Mouse (Mus musculus): ENCODE results near the gene Hoxd13. TPM values are rescaled to one million over a fixed set of nuclear protein-coding genes. Genes with fewer than 3 reads are reported as not detected.
A peak's percentile ranks its signal among the peaks of the same experiment; 100 is the strongest.

Hoxd13 gene
- total and polyA plus RNA-seq, 3 experiments = not detected

DNA sequence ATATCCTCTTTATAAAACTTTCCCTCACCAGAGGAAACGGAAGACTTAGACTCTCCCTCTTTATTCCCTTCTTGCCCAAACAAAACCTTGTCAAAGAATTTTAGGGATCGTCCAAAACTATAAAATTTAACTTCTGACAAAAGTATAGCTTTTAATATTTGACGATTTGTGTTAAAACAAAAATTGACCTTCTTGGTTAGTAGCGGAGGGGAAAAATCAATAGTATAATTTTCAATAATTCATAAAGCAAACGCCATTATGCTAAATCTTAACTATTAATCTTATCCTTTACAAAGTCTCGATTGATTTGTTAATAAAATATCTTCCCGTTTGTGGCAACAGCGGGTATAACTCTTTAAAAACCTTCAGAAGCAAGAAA is 22.2 kb downstream of the Hoxd13 start:
- H3K4me1 ChIP-seq (ENCODE audit: control insufficient read depth, insufficient read depth, low read length) = no peaks in the 10 kb centered on the region
- WGBS = 12% methylated on average over 8 of the region's 8 CpGs
- H3K9ac ChIP-seq (ENCODE audit: low read depth, low read length) = no peak overlapping the region
- no peak overlapping the region for H3K4me3 ChIP-seq
- DNase-seq = no peak
- H3K27me3 ChIP-seq (ENCODE audit: control insufficient read depth, insufficient read depth, low read length) = peaks cover 32% of the 10 kb centered on the region
- H3K36me3 ChIP-seq (ENCODE audit: control insufficient read depth, insufficient read depth, low read length) = no peaks in the 10 kb centered on the region
- TF ChIP-seq CTCF (IDR thresholded peaks at IDR 0.05) (no peak), POLR2A (IDR thresholded peaks at IDR 0.05; ENCODE audit: insufficient read depth, low read depth, low read length) (no peak), EP300 (IDR thresholded peaks at IDR 0.05; ENCODE audit: insufficient read depth, low read depth, low read length) (no peak)
- no peaks in the 10 kb centered on the region for H3K79me2 ChIP-seq (replicated peaks; ENCODE audit: control insufficient read depth, insufficient read depth, low read length)
- intact Hi-C loops (cut with DNase I) = loop anchor here (10.0 kb wide), 1 partner anchor 1416 kb away; the partner anchor contains the start of gene Sp9
- H3K27ac ChIP-seq = no peak overlapping the region

DNA sequence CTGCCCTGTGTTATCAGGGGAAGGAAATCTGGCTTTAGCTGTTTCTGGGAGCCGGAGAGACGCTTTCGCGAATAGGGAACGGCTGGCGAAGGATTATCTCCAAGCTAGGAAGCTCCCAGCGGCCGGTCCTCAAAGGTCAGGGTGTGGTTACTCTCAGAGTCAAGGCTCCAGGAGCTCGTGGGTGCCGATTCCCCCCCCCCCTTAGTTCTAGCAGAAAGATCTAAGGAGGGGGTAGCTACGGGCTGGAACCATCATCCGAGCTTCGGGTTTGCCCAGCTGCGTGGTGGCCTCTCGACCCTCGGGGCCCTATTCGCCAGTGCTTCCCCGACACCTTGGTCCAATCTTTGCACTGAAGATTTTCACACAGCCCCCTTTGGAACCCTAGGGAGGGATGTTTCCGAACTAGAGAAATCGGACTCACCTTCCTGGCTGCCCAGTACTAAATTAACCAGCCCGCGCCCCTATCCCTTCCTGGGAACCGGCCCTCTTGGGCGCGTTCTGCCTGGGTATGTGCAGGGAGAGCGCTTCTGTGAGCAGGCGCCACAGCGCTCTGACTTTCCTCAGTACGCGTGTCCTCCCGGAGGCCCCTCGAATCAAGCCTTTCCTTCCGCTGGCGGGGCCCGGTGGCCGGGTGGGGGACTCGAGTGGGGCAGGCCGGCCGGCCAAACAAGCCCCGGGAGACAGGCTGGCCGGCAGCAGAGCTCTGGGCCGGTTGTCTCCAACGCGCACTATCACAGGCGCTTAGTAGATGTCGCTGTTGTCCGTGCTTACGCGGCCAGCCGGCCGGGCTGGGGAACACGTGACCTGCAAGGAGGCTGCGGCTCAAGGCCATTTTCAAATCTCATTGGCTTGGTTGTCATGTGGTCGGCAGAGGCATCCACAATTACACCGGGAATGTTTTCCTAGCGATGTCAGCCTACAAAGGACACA is 23.2 kb downstream of the Hoxd13 start, which contains the start of gene Hoxd10:
TSS of gene Hoxd10 (plus strand) at position 903 of the 930 bp plus-strand sequence.
- peak; percentile 45 to 53 for DNase-seq
- Histone ChIP-seq H3K36me3 (ENCODE audit: control insufficient read depth, insufficient read depth, low read length) (no peaks in the 10 kb centered on the region), H3K4me1 (ENCODE audit: control insufficient read depth, insufficient read depth, low read length) (no peaks in the 10 kb centered on the region), H3K27ac (no peak within 1 kb of the TSS), H3K79me2 (replicated peaks; ENCODE audit: control insufficient read depth, insufficient read depth, low read length) (no peaks in the 10 kb centered on the region), H3K9ac (ENCODE audit: low read depth, low read length) (no peak within 1 kb of the TSS), H3K27me3 (ENCODE audit: control insufficient read depth, insufficient read depth, low read length) (peaks cover 34% of the 10 kb centered on the region), H3K4me3 (no peak within 1 kb of the TSS)
- 4% methylated on average over 56 of the region's 56 CpGs for WGBS
- intact Hi-C loops (cut with DNase I) = loop anchor here (10.0 kb wide), 1 partner anchor 1416 kb away; the partner anchor contains the start of gene Sp9
- TF ChIP-seq EP300 (IDR thresholded peaks at IDR 0.05; ENCODE audit: insufficient read depth, low read depth, low read length) (no peak), POLR2A (IDR thresholded peaks at IDR 0.05; ENCODE audit: insufficient read depth, low read depth, low read length) (no peak), CTCF (IDR thresholded peaks at IDR 0.05) (peak; percentile 60)

DNA sequence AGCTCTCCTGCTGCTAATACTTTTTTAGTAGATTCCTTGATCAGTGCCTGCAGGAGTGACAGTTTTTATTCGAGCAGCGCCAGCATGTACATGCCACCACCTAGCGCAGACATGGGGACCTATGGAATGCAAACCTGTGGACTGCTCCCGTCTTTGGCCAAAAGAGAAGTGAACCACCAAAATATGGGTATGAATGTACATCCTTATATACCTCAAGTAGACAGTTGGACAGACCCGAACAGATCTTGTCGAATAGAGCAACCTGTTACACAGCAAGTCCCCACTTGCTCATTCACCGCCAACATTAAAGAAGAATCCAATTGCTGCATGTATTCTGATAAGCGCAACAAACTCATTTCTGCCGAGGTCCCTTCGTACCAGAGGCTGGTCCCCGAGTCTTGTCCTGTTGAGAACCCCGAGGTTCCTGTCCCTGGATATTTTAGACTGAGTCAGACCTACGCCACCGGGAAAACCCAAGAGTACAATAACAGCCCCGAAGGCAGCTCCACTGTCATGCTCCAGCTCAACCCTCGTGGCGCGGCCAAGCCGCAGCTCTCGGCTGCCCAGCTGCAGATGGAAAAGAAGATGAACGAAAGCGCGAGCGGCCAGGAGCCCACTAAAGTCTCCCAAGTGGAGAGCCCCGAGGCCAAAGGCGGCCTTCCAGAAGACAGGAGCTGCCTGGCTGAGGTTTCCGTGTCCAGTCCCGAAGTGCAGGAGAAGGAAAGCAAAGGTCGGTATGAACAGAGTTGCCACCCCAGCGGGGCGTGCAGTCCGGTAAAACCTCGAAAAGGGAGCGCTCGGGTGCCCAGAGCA is 24.1 kb downstream of the Hoxd13 start:
- 6% methylated on average over 35 of the region's 35 CpGs for WGBS
- intact Hi-C loops (cut with DNase I) = loop anchor here (10.0 kb wide), 1 partner anchor 1417 kb away; the partner anchor contains the start of gene Sp9
- no peak overlapping the region for H3K4me3 ChIP-seq
- no peaks in the 10 kb centered on the region for H3K4me1 ChIP-seq (ENCODE audit: control insufficient read depth, insufficient read depth, low read length)
- H3K27me3 ChIP-seq (ENCODE audit: control insufficient read depth, insufficient read depth, low read length) = peaks cover 42% of the 10 kb centered on the region
- H3K27ac ChIP-seq = no peak overlapping the region
- H3K9ac ChIP-seq (ENCODE audit: low read depth, low read length) = no peak overlapping the region
- DNase-seq = no peak
- TF ChIP-seq EP300 (IDR thresholded peaks at IDR 0.05; ENCODE audit: insufficient read depth, low read depth, low read length) (no peak), CTCF (IDR thresholded peaks at IDR 0.05) (no peak), POLR2A (IDR thresholded peaks at IDR 0.05; ENCODE audit: insufficient read depth, low read depth, low read length) (no peak)
- no peaks in the 10 kb centered on the region for H3K36me3 ChIP-seq (ENCODE audit: control insufficient read depth, insufficient read depth, low read length)
- no peaks in the 10 kb centered on the region for H3K79me2 ChIP-seq (replicated peaks; ENCODE audit: control insufficient read depth, insufficient read depth, low read length)

DNA sequence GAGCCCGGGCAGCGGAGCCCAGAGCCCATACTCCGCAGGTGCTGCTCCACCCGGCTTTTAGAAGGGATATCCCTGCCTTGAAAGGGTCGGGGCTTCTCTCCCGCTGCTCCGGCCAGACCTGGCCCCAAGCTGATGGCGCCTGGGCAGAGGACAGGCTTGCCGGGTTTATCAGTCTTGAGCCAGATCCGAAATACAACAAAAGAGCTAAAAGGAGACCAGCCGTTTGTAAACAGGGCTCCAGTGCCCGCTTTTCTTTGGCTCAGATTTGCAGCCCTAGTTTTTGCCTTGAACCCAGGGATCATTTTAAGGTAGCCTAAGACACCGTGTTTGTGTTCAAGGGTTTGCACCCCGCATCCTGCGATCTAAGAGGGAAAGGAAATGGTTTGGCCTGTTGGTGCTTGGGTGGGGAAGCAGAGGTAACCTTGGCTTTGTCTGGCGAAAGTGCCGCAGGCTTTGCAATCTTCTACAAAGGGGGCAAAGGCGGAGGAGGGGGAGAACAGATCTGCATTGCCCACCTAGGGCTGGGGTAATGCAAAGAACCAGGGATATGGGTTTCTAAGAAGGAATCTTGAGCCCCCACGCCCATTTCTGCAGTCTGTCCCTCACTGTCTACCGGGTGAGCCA is 24.8 kb downstream of the Hoxd13 start:
- Histone ChIP-seq H3K27ac (no peak overlapping the region), H3K79me2 (replicated peaks; ENCODE audit: control insufficient read depth, insufficient read depth, low read length) (no peaks in the 10 kb centered on the region), H3K9ac (ENCODE audit: low read depth, low read length) (no peak overlapping the region), H3K4me1 (ENCODE audit: control insufficient read depth, insufficient read depth, low read length) (no peaks in the 10 kb centered on the region), H3K4me3 (no peak overlapping the region), H3K36me3 (ENCODE audit: control insufficient read depth, insufficient read depth, low read length) (no peaks in the 10 kb centered on the region), H3K27me3 (ENCODE audit: control insufficient read depth, insufficient read depth, low read length) (peaks cover 39% of the 10 kb centered on the region)
- 3% methylated on average over 20 of the region's 20 CpGs for WGBS
- intact Hi-C loops (cut with DNase I) = loop anchor here (10.0 kb wide), 1 partner anchor 1418 kb away; the partner anchor contains the start of gene Sp9
- TF ChIP-seq CTCF (IDR thresholded peaks at IDR 0.05) = no peak
- no peak for TF ChIP-seq EP300 (IDR thresholded peaks at IDR 0.05; ENCODE audit: insufficient read depth, low read depth, low read length)
- TF ChIP-seq POLR2A (IDR thresholded peaks at IDR 0.05; ENCODE audit: insufficient read depth, low read depth, low read length) = no peak
- DNase-seq = no peak

DNA sequence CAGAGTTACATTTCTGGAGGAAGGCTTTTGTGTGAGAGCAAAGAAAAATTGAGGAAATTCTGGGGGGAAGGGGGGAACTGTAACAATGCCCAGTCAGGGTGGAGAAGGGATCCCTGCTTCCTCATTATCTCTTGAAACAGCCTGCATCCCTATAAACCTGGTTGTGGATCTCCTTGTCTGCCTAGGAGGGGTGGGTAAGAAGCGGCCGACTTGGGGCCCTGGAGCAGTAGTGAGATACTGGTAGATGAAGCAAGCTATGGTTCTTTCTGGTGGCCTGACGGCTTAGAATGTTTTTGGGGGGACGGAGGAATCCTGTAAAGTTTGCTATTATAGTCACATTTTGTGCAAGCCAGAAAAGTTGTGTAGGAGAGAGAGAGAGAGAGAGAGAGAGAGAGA is 25.3 kb downstream of the Hoxd13 start:
- Histone ChIP-seq H3K27ac (no peak overlapping the region), H3K36me3 (ENCODE audit: control insufficient read depth, insufficient read depth, low read length) (no peaks in the 10 kb centered on the region), H3K4me1 (ENCODE audit: control insufficient read depth, insufficient read depth, low read length) (no peaks in the 10 kb centered on the region), H3K27me3 (ENCODE audit: control insufficient read depth, insufficient read depth, low read length) (peaks cover 44% of the 10 kb centered on the region), H3K79me2 (replicated peaks; ENCODE audit: control insufficient read depth, insufficient read depth, low read length) (no peaks in the 10 kb centered on the region), H3K9ac (ENCODE audit: low read depth, low read length) (no peak overlapping the region), H3K4me3 (no peak overlapping the region)
- intact Hi-C loops (cut with DNase I) = loop anchor here (10.0 kb wide), 1 partner anchor 1419 kb away; the partner anchor contains the start of gene Sp9
- DNase-seq = no peak
- TF ChIP-seq EP300 (IDR thresholded peaks at IDR 0.05; ENCODE audit: insufficient read depth, low read depth, low read length) (no peak), POLR2A (IDR thresholded peaks at IDR 0.05; ENCODE audit: insufficient read depth, low read depth, low read length) (no peak), CTCF (IDR thresholded peaks at IDR 0.05) (no peak)
- 14% methylated on average over 4 of the region's 4 CpGs for WGBS

Data from heart, adult 2 months (tissue).